Mouse (Mus musculus) cerebellum, adult 2 months (tissue): ENCODE data around the gene Rpl9.

Source experiments
- CTCF ChIP-seq: fragments of 200-500 bp; IDR thresholded peaks from 2 replicates; pipeline ENCODE4 v1.5.1; 2011; ENCODE audit warnings: low read depth, mild to moderate bottlenecking, control low read depth, low read length, moderate library complexity, borderline replicate concordance; ENCODE audit not compliant: insufficient read depth
- POLR2A ChIP-seq: fragments of 200-500 bp; IDR thresholded peaks from 2 replicates; pipeline ENCODE4 v1.6.1; 2011; ENCODE audit warnings: low read length, control low read depth, borderline replicate concordance; ENCODE audit not compliant: insufficient read depth

DNA sequence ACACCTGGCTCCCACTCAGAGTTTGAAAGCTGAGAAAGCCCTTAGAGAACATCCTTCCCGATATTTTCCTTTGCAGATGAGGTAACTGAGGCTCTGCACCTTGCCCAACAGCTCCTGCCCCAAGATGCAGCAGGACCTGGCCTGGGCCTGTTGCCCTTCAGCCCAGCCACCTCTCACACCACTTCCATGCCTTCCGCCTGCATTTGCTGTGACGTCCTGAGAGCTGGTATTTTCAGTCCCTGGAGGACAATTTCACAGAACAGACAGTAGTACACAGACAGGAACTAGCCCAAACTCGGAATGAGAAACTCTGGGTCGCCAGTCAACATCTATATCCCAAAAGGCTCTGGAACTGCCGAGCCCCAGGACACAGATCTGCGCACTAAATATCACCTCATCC lies 16.5 kb downstream of the Rpl9 start:
- TF ChIP-seq CTCF, result no peak
- TF ChIP-seq POLR2A, result no peak
